Mouse (Mus musculus): Measurements from ENCODE around the gene Sugp2.

Gene Sugp2

GRCm38 (mm10) chr8:70234080-70234780 is at the start of gene Sugp2, which contains the start of gene Armc6:
Gene Sugp2 (plus strand): TSS chr8:70234226.
Gene Armc6 (minus strand): TSS chr8:70234466.
- peak; percentile 95 for DNase-seq

DNA sequence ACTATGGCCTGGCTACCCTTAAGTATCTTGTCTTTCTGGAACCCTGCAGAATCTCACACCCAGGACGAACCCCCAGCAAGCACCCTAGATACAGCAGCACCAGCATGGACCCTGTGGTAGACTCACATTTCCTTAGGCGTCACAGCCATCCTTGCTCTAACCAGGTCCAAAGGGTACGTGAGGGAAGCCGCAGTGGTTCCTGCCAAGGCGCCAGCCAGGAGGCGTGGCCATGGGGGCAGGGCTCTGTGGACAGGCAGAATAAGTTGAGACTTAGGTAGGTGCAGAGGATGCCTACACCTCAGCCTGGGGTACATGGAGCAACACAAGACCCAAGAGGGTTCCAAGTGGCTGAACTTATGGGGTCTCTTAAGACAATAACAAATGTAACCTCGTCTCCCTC is 45.3 kb upstream of the Sugp2 start:
- DNase-seq, result peak; percentile 94

DNA sequence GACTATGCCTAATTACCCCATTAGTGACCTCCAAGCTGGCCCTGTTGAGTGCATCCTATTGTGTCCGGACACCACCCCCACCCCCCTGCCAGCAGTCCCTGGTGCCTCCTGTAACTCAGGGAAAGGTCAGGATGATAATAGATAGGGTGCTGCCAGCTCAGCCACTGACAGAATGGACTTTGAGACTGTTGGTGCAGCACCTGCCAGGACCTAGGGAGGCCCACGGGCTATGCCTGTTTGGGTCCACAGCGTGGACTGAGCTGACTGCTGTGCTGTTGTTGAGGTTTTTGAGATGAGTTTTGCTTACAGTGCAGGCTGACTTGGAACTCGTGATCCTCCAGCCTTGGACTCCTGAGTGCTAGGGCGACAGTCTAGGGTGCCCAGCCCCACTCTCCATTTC is 40.8 kb upstream of the Sugp2 start:
- peak; percentile 91 for DNase-seq

DNA sequence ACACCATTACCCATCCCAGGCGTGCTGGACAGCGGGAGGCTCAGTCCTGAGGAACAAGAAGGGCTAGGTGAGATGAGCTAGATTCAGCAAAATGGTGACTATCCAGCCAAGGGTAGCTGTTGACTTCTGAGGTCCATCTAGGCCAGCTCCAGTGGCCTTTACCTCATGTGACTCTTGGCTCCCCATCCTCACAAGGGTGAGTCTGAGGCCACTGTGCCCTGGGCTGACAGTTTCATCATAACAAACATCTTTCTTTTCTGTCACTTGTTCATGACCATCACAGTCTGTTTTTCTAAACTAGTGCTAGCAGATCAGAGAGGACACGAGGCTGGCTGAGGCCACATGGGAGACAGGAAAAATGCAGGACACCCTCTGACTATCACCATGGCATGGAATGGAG is 39.8 kb upstream of the Sugp2 start:
- no peak for DNase-seq

DNA sequence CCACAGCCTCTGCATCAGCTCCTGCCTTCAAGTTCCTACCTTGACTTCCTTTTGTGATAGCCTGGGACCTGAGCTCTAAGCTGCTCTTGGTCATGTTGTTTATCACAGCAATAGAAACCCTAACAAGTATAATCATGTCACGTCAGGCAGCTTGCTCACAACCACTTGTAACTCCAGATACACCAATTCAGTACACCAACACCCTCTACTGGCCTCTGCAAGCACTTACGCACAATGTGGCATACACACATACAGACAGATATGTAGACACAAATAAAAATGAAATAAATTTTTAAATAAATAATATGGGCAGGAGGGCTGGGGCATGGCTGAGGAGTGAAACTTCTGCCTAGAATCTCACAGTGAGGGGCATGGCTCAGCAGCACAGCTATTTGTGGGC is 38.3 kb upstream of the Sugp2 start:
- DNase-seq, result no peak

DNA sequence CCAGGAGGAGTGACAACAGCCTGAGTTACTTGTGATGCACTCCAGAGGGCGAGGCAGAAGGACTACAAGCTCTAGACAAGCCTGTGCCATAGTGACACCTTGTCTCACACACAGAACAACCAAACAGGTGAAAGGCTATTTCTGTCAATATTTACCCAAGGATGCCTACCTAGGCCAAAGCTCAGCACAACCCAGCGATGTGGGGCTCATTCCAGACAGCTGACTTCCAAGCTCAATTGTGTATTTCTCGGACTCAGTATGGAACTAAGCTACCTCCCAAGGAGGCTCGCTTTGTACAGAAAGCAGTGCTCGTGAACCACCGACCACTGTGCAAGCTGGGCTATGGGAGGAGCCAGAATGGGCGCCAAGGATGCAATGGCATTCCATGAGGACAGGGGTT is 36.4 kb upstream of the Sugp2 start:
- peak; percentile 76 for DNase-seq

DNA sequence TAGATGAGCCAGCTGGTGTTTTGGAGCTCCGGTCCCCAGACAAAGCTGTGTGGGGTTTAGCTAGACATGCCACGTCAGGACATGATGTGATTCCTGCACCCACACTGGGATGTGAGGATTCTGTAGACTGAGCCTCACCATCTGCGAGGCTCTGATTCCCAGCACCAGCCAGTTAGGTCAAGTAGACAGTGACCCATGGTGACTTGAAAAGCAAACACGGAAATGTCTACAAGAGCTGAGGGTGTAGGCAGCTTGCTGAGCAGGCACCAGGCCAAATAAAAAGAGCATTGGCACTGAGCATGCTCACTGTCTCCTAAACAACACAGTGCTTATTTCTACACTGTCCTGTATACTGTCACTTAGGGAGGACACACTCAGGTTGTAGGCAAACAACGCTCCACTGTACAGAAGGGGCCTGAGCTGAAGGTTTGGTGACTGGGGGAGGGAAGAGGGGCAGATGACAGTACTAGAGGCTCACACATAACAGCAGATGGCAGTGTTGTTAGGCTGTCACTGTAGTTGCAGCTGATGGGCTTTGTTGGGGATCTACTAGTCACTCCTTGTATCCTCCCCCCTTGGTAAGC is 33.8 kb upstream of the Sugp2 start:
- peak; percentile 64 for DNase-seq

GRCm38 (mm10) chr8:70201417-70201816 is 32.6 kb upstream of the Sugp2 start:
- no peak for DNase-seq

GRCm38 (mm10) chr8:70203072-70203471 is 31.0 kb upstream of the Sugp2 start:
- DNase-seq, result no peak

DNA sequence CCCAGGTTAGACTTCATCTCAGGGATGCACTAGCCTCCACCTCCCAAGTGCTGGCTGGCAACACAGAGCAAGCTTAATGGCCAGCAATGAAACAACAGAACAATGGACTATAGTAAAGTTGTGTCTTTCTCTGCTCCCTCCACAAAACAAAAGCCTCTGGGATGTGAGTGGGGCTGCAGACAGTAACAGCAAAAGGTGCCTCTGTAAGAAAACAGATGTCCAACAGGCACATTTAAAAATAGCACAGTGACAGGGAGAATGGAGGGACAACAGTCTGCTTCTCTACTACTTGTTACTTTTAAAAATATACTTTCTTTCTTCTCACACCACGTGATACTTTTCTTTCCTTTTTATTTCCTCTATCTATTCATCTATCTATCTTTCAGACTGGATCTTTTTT is 29.3 kb upstream of the Sugp2 start:
- DNase-seq, result no peak

DNA sequence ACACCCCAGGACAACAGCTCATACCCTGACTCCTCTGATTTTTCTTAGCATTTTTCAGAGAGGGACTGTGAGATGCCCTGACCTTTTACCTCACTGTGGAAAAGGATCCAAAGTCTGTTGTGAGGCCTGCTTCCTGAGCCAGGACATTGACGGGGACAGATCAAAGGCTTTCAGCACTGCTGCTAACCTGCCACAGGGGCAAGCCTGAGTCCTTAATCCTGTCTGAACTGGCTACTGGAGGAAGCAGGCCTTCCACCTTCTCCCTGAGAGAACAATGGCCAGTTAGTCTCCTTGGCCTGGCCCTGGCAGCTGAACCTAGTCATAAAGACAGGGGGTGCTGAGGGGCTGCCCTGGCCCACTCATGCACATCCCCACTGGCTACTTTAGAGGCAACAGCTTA is 25.9 kb upstream of the Sugp2 start:
- DNase-seq, result peak; percentile 80

- no peak for DNase-seq
These were observed 23.5 kb upstream of the Sugp2 start for GRCm38 (mm10) chr8:70210538-70210937.

DNA sequence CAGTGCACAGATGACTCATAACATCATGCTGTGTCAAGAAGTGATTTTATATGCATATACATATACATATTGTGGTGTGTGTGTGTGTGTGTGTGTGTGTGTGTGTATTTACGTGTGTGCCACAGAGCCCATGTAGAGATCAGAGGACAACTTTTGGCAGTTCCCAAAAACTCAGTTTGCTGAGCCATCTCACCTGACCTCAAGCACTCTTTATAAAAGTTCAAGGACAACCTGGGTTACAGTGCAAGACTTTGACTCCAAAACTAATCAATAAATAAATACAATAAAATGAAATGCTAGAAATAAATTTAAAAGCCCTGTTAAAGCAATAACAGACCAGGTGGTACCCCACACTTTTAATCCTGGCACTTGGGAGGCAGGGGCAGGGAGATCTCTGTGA is 22.8 kb upstream of the Sugp2 start:
- no peak for DNase-seq

DNA sequence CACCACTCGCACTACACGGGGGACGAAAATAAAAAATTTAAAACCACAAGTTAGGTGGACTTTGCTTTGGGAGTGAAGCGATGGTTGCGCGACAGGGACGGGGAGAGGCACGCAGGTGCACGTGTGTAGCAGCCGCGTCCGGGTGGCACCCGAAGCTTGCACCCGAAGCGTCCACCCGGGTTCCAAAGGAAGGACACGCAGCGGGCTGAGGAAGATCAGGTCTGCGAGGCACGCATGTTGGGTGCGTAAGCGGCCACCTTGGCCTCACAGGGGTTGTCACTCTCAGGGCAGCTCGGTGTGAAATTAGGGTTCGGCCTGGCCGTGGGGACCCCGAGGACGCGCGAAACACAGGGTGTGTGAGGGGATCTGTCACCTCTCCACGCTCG is 22.3 kb upstream of the Sugp2 start:
- no peak for DNase-seq

- DNase-seq, result peak; percentile 100
These were observed 21.6 kb upstream of the Sugp2 start, which contains the start of gene Slc25a42 for GRCm38 (mm10) chr8:70212112-70213055. Gene Slc25a42 (minus strand): TSS chr8:70212305.

- DNase-seq, result no peak
These were observed 19.6 kb upstream of the Sugp2 start for GRCm38 (mm10) chr8:70214411-70214810.

GRCm38 (mm10) chr8:70215092-70215491 is 18.9 kb upstream of the Sugp2 start:
- peak; percentile 5 for DNase-seq

DNA sequence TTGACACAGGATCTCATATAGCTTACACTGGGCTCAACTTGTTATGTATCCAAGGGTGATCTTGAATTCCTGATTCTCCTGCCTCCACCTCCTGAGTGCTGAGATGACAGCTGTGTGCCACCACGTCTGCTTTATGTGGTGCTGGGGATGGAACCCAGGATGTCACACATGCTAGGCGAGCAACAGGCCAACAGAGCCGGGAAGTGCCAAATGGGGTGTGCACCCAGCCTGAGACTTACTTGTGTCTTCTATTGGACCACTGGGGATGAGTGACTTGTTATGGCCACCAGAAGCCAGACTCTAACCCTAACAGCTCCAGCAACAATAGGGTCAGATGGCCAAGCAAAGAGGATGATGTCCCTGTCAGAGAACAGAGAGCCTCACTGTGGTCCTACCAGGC is 17.9 kb upstream of the Sugp2 start:
- peak; percentile 9 for DNase-seq

DNA sequence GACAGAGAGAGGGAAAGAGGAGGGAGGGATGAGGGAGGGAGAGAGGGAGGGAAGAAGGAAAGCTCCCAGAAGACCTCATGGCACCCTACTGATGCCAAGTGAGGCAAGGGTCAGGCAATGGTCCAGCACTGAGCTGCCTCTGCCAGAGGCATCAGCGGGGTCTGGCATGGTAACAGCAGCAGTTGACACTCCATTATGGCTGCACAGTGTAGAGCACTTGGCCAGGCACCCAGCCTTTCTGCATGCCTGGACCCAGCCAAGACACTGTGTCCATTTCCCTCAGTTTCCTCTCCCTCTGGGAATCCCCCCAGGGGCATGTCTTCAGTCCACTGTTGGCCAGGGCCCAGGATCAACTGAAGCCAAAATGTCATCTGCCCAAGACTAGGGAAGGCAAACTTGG is 17.5 kb upstream of the Sugp2 start:
- peak; percentile 92 for DNase-seq

GRCm38 (mm10) chr8:70217441-70217840 is 16.6 kb upstream of the Sugp2 start:
- DNase-seq, result peak; percentile 81

DNA sequence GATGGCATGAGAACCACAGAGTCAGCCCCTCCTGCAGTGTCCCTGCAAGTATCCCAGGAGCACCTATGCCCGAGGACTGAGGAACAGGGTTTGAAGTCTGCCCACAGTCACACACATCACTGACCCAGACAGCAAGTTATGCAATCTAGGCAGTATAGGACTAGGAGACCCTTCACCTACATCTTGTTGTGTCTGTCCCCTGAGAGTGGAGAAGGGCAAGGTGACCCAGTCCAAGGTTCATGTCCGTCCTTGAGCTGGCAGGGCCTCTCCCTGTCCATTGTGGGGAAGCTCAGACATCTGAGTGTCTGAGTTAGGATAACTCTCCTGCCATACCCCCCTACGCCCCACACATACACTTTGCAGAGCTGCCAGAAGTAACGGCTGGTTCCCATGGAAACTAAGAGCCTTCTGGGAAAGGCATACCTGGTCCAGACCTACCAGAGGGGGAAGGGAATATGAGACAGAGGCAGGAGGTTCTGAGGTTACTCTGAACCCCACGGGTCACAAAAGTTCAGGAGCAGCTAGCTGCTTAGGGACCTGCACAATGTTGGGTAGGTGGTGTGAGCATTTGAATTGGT is 14.8 kb upstream of the Sugp2 start:
- DNase-seq, result peak; percentile 75

GRCm38 (mm10) chr8:70220236-70220840 is 13.7 kb upstream of the Sugp2 start:
- DNase-seq, result peak; percentile 82

DNA sequence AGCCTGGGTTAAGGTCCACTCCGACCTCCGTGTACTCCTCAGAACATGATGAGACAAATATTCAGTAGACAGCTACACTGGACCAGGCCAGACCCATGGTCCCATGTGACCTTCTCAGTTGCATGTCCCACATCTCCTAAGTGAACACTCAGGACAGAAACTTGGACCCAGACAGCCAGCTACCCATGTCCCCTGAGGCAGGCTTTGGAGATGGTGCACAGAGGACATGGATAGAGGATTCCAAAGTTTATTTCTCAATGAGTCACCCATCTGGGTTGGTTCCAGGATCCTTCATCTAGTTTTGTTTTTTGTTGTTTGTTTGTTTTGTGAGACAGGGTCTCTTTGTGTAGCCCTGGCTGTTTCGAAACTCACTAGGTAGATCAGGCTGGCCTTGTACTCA is 13.1 kb upstream of the Sugp2 start:
- no peak for DNase-seq
